Mouse (Mus musculus): ENCODE data around the gene Klk1b5.

The Klk1b5 gene

GRCm38 (mm10) chr7:44253023-44253616 is 37.4 kb downstream of the Klk1b5 start:
- DNase-seq (ENCODE audit: low read depth in 2 of 2, low spot score in 2 of 2), result no peak

GRCm38 (mm10) chr7:44254930-44255329 is 39.2 kb downstream of the Klk1b5 start:
- no peak for DNase-seq (ENCODE audit: low read depth in 2 of 2, low spot score in 2 of 2)

- no peak for DNase-seq (ENCODE audit: low read depth in 2 of 2, low spot score in 2 of 2)
These were observed 41.5 kb downstream of the Klk1b5 start, which contains the start of gene Acp4 for GRCm38 (mm10) chr7:44257278-44257677. Gene Acp4 (minus strand): TSS chr7:44257378.

- no peak for DNase-seq (ENCODE audit: low read depth in 2 of 2, low spot score in 2 of 2)
These were observed 44.7 kb downstream of the Klk1b5 start for GRCm38 (mm10) chr7:44260410-44260809.

- no peak for DNase-seq (ENCODE audit: low read depth in 2 of 2, low spot score in 2 of 2)
These were observed 45.4 kb downstream of the Klk1b5 start, which contains the start of gene Gm15517 for GRCm38 (mm10) chr7:44261147-44261546. Gene Gm15517 (plus strand): TSS chr7:44261447.

GRCm38 (mm10) chr7:44262791-44263643 is 47.3 kb downstream of the Klk1b5 start:
- DNase-seq (ENCODE audit: low read depth in 2 of 2, low spot score in 2 of 2), result peak; percentile 88 to 94

GRCm38 (mm10) chr7:44268117-44268516 is 52.4 kb downstream of the Klk1b5 start:
- DNase-seq (ENCODE audit: low read depth in 2 of 2, low spot score in 2 of 2), result no peak

GRCm38 (mm10) chr7:44269397-44269796 is 53.7 kb downstream of the Klk1b5 start:
- DNase-seq (ENCODE audit: low read depth in 2 of 2, low spot score in 2 of 2), result no peak

All from CD8-positive naive resting alpha-beta T cell, adult 2 months (primary cell).